Mouse (Mus musculus): Measurements from ENCODE around the gene Pdpn.

Gene Pdpn

GRCm38 (mm10) chr4:143248050-143248449 lies 51.3 kb downstream of the Pdpn start:
- in situ Hi-C loops (cut with MboI, MseI), result no loop called here

DNA sequence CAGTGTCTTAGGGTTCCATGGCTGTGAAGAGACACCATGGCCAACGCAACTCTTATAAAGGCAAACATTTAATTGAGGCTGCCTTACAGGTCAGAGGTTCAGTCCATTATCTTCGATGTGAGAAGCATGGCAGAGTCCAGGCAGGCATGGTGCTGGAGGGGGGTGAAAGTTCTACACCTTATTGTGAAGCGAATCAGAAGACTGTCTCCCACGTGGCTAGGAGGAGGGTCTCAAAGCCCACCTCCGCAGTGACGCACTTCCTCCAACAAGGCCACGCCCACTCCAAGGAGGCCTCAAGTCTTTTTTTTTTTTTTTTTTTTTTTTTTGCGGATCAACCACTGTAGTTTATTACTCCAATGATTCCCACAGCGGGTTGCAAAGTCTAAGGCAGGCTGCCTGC lies 58.1 kb downstream of the Pdpn start:
- in situ Hi-C loops (cut with MboI, MseI), result loop anchor here (5.0 kb wide), 2 partner anchors 129 to 204 kb away; no protein-coding TSS in a partner anchor

GRCm38 (mm10) chr4:143239615-143240201 lies 59.7 kb downstream of the Pdpn start:
- in situ Hi-C loops (cut with MboI, MseI), result loop anchor here (5.0 kb wide), 2 partner anchors 127 to 202 kb away; no protein-coding TSS in a partner anchor

- in situ Hi-C loops (cut with MboI, MseI), result loop anchor here in 1 of 2 experiments (5.0 kb wide), 1 partner anchor 127 kb away; no protein-coding TSS in a partner anchor
Measured at GRCm38 (mm10) chr4:143239117-143239516, 60.2 kb downstream of the Pdpn start.

GRCm38 (mm10) chr4:143238241-143239031 lies 60.9 kb downstream of the Pdpn start:
- in situ Hi-C loops (cut with MboI, MseI), result loop anchor here in 1 of 2 experiments (5.0 kb wide), 1 partner anchor 126 kb away; no protein-coding TSS in a partner anchor

- in situ Hi-C loops (cut with MboI, MseI), result no loop called here
Measured at GRCm38 (mm10) chr4:143231790-143232422, 67.5 kb downstream of the Pdpn start.

GRCm38 (mm10) chr4:143231110-143231509 lies 68.3 kb downstream of the Pdpn start:
- in situ Hi-C loops (cut with MboI, MseI), result no loop called here

GRCm38 (mm10) chr4:143227976-143228375 lies 71.4 kb downstream of the Pdpn start:
- in situ Hi-C loops (cut with MboI, MseI), result no loop called here

DNA sequence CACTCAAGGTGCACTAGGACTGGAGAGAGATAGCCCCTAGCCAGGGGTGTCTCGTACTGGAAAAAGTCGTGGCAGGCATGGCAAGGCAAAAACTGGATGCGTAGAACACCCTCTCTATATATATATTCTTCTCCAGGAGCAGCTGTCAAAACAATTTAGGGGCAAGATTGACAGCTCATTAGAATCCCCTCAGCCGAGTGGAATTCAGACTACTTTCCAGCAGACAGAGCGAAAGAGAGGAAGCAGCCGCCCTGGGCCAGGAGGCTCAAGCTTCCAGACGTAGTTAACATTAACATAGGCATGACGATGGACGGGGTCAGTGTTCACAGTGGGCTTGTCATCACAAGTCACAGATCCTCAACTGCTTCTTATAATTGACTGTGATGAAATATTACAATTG lies 73.5 kb downstream of the Pdpn start:
- in situ Hi-C loops (cut with MboI, MseI), result no loop called here

- in situ Hi-C loops (cut with MboI, MseI), result no loop called here
Measured at GRCm38 (mm10) chr4:143219316-143219751, 80.0 kb downstream of the Pdpn start.

DNA sequence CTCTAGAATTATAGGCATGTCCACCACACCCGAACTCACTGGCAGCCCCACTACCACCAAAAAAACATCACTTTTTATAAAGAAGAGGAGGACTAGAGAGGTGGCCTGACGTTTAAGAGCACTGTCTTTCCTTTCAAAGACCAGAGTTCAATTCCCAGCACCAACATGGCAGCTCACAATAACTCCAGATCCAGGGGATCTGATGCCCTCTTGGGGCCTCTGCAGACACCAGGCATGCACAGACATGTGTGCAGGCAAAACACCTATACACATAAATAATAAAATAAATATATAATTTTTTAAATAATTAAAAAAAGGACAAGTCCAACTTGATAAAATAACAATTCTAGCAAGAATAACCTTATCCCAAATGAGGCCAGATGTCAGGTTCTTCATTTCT lies 80.5 kb downstream of the Pdpn start:
- in situ Hi-C loops (cut with MboI, MseI), result no loop called here

Measured in T-helper 17 cell (primary cell).